Mouse (Mus musculus) lung, postnatal 25 days (tissue): ENCODE measurements around the gene Zfp706.
A peak's percentile ranks its signal among the peaks of the same experiment; 100 is the strongest.
"Not testable (repeated sequence)": the region's sequence is repeated elsewhere in the genome, so short reads cannot be mapped to it uniquely, and the experiment has no call there.

ENCODE experiments used
- DNase-seq: peaks from one replicate; pipeline ENCODE4 v3.0.0; 2022; ENCODE audit warnings: low spot score

The Zfp706 gene

DNA sequence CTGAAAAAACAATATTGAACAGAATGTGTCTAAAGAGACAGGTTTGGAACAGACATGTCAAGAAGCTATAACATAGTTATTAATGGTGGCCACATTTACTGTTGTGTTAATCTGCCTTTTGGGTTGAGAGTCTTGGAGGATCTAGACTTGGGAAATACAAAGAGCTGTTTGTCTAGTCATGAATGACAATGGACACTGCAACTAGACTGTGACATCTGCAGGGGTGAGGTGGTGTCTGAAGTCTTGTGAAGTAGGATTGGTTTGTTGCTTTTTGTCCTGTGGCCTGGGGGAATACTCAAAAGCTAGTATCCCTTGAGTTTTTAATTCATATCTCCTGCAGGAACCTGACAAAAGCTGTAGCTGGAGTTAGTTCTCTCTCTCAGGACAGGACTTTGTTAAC is 973 bp upstream of the Zfp706 start:
- DNase-seq, result no peak

DNA sequence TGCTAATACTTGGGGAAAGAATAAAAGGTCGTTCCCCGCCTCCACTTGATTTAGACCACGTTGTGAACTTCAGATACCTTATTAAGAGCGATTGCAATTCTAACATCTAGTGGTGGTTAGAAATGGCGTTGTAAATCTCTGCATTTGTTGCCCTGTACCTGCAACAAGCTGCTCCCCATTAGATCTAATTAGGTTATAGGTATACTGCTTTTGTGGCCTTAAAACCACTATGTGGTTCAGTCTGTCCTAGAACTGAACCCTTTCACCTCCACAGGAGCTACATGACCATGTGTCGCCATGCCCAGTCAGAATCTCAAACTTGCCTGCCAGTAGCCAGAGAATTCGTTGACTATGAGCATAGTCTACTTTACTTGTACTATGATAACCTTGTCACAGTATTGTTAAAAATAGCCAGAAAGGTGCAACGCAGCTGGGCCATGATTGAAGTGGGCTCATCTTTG is 416 bp upstream of the Zfp706 start:
- DNase-seq, result no peak

DNA sequence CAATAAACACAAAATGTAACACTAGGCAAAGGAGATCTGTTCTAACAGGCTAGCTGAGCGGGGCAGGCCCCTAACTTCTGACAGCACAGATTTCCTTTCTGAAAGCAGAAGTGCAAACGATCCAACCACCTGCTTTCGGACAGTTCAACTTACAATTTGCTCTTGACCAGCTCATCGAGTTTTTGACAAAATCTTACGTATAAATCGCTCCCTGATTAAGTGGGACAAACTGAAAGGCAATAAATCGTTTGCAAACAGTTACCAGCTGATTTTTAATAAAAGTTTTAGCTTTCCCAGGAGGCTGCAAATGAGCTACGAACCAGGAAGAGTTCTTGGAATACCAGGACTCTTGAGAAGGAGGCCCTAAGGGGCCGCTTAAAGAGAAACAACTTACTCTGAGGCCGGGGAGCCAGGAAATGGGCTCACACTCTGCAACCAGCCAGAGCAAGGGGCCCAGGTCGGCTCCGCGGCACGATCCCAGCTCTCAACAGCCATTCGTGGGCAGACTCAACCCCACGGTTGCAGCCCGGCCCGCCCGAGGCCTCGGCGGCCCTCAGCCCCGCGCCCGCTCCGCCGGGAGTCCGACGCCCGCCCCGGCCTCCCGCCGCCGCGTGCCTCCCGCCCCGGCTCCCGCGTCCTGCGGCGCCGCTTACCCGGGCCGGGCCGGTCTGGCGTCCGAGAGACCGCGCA is 953 bp downstream of the Zfp706 start:
- DNase-seq, result peak; percentile 63

DNA sequence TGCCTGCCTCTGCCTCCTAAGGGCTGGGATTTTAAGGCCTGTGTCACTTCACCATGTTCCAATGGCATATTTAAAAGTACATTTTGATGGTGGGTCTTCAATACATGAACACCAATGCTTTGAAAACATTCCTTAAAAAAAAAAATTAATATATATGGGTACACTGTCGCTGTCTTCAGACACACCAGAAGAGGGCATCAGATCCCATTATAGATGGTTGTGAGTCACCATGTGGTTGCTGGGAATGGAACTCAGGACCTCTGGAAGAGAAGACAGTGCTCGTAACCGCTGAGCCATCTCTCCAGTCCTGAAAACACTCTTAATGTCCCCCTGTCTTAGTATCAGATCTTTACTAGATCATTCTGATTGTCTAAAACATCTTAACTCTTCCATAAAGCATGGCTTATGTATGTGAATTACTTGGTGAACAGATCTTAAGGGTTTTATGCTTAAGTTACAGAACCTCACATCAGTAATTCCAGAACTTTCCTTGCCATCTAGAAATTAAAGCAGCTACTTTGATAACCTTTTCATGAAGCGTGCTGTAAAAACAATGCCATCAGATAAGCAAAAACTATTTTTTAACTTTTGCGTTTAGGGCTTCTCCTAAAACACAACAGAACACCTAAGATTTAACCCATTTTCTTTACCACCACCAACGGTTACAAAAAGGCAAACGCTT is 1.6 kb downstream of the Zfp706 start:
- DNase-seq, result no peak

DNA sequence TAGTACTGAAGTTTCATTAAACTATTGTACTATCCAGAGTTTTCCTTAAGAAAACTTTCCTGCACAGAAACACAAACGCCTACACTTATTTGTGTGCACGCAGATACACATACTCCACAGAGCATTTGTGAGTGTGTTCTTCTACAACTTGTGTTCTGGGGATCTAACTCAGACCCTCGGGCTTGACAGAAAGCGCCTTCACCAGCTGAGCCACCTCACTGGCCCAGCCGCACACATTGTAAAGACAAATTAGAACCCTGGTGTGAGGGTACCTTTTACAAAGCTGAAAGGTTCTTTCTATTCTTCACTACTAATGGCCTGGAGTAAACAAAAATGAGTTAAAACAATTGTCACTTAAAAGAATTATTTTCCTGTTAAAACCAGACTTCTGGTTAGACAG is 2.7 kb downstream of the Zfp706 start:
- DNase-seq, result no peak

DNA sequence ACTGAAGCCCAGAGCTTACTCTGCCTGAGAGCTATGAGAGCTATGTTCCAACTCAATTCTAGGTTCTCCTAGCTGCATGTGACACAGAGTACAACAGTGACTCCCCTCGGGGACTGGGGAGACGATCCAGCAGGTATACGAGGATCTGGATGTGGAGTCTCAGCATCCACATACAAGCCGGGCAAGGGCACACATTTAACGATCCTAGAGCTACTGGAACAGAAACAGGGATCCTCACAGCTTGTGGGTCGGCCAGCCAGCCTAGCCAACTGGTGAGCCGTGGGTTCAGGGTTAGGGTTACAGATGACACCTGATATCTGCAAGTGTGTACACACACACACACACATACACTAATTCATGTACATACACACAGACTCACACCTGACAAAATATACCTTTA is 5.3 kb downstream of the Zfp706 start:
- DNase-seq, result no peak

DNA sequence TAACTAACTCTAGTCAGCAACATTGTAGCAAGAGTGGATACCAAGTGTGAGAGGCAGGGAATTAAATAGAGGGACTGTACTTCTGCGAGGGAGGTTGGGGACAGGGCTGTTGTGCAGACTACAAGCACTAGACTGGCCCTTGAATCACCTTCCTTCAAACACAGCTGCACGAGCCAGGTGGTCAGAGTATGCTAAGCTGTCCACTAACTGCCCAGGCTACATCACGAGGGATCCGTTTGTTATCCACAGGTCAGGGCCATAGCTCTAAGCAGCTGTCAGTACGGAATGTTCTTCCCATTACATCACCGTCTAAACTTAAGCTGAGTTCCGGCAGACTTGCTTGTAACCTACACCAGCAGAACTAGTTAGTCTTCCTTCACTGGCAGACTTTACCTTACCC is 8.0 kb downstream of the Zfp706 start:
- DNase-seq, result not testable (repeated sequence)

DNA sequence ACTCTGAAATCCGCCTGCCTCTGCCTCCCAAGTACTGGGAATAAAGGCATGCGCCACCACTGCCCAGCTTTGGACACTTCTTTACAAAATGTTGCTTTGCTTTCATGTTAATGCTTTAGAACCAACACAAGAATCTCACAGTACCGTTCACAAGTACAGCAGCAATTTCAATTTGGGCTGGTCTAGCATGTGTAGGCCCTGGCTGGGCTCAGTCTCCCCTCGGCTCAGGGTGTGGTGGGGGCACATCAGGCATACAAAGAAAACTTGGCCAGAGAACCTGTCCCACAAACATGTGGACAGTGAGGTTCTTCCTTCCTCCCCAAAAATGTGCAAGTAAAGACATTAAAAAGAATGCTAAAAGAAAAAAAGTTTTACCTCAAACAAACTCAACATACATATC is 12.4 kb downstream of the Zfp706 start:
- no peak for DNase-seq

DNA sequence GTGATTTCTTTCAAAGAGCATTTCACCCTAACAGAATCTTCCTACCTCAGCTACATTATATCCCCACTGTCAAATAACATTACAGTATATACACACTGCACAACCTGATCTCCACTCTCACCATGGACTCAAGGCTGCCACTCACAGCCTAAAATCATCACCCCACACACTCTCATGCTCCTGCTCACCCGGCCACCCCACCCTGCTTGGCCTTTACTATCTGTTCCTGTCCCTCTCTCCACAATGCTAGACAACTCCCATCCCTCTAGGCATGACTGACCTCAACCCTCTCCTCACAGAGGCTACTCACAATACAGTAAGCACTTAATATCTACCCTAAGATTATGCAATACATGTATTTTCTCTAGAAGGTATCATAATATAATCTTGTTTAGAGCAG is 12.9 kb downstream of the Zfp706 start:
- DNase-seq, result no peak

DNA sequence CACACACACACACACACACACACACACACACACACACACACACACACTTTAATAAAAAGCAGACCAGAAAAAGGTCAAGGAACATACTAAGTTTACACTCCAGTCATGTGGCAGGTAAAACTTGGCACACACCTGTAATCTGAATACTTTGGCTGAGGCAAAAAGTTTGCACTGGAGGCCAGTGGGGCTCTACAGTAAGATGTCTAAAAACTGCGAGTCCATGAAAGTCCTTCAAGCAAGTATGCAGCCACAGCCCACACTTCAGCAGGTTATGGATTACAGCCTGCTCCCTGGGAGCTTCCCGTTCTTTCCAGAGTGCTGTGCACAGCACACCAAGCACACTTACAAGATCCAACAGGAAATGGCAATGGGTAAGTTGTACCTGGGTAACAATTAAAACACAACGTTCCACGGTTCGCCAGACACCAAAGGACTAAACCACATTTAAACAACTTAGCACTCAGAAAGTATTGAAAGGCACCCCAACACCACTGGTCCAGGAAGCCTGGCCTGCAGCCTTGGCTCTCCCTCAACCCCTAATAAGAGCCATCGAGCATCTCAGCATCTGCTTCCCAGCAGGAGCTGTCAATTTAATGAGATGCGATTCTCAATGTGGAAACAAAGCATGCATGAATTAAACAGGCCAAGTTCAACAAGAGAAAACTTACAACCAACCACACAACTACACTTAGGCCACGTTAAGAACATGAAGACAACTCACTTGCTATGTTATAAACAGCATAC is 14.0 kb downstream of the Zfp706 start:
- DNase-seq, result peak; percentile 76

DNA sequence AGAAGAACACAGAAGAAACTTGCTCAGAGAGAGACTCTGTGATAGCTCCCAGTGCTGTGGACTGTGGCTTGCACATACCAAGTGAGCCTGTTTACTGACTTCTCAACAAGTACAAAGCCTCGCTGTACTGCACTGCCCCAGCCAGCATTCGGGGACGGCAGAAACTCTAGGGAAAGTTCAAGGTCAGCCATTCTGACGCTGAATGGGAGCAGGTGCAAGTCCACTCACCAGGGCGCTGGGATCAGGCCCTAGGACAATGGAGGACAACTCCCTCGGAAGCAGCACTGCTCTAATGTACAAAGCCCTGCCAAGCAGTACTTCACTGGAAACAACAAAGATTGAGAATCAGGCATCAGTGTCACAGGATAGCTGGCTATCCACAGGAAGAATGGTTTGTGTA is 16.2 kb downstream of the Zfp706 start:
- no peak for DNase-seq

DNA sequence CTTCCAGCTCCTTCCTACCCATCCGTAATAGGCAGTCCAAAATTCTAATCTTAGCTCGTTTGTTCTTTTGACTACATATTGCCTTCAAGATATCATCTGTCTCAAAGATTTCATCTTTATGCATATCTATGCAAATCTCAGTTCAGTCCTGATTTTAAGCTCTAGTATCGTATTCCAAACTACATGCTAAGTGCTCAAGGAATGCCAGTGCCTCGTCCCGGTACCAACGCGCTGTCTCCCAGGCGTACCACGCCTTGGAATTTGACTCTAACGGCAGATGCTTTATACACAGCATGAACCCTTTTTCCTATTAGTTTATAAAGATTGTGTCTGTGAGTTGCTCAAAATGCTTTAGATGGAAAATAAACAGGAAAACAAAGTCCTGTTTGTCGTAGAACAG is 17.7 kb downstream of the Zfp706 start:
- no peak for DNase-seq

DNA sequence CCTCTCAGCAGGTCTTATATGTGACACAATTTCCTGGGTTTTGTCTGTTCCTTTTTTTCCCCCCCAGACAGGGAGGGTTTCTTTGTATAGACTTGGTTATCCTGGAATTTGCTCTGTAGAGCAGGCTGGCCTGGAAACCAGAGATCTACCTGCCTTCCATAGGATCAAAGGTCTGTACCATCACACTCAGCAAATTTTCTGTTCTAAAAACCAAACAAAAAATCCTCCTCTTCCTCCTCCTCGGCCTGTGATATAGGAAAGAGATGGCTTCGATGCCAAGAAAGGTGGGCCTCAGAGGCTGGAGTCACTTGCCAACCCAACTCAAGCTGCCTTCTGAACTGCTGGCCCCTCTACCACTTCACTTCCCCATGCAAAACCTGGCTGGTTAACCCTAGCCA is 18.9 kb downstream of the Zfp706 start:
- DNase-seq, result no peak

DNA sequence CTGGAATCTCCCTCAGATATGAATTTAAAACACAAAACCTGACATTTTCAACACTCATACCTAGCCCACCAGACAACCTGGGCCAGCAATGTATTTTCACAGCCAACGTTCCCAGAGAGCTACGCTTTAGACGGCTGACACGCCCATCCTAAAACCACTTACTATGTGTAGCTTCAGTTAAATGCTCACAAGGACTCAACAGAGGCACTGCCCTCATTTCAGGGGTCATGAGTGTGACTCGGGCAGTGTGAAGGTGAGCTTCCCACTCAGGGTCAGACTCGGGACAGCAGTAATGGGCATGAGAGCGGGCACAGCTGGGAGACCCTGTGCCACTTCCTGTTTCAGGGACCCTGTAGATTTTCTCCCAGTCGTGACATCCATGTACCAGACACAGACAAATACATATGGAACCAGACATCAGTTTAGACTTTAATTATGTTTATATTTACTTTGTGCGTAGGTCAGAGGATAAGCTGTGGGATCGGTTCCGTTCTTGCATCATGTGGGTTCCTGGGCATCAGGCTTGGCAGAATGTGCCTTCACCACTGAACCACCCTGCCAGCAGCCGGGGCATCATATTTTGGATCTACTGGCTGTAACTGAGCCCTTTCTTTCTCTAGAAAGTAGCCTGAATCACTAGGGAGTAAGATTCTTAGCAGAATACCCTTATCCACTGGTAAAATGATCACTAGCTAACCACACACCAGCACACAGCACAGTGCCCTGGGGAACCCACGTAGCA is 19.4 kb downstream of the Zfp706 start:
- DNase-seq, result no peak

DNA sequence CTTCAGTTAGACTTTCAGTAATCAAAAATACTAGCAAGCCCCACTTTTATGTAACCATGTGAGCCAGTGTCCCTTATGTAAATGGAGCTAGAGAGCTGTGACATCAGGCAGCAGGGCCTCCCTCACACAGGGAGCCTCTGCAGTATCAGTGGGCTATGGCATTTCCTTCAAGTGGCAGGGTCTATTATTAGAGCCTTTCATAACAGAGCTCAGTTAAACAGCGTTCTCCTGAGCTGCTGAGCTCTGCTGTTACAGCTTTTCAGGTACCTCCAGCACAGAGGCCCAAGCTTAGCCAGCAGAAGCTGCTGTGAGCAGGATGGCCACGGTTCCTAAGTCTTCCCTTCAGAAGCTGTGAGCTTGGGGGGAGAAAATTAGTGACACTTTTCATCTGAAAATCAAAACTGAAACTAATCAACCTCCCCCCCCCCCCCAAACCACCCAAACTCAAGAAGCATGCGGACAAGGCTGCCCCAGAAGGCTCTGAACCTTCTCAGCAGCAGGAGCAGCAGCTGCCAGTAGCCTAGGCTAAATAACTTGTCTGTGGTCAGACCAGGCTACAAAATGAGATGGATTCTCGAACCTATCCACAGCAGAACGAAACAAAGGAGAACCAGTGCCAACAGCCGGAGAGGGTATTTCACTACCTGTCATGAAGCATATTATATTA is 20.2 kb downstream of the Zfp706 start:
- peak; percentile 43 for DNase-seq

DNA sequence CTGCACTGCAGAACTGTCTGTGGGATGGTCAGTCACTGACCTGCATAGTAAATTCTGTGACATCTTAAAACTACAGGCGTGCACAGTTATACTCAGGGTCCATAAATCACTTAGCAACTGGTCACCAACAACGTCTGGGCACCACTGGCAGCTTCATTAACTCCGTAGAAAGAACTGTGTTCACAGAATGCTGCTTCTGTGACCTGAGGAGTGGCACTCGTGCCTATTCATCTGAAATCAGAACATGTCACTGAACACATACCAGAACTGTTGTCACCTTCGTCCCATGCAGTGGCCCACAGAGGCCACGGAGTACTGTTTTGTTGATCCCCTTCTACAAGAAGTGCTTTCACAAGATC is 22.0 kb downstream of the Zfp706 start:
- DNase-seq, result no peak

DNA sequence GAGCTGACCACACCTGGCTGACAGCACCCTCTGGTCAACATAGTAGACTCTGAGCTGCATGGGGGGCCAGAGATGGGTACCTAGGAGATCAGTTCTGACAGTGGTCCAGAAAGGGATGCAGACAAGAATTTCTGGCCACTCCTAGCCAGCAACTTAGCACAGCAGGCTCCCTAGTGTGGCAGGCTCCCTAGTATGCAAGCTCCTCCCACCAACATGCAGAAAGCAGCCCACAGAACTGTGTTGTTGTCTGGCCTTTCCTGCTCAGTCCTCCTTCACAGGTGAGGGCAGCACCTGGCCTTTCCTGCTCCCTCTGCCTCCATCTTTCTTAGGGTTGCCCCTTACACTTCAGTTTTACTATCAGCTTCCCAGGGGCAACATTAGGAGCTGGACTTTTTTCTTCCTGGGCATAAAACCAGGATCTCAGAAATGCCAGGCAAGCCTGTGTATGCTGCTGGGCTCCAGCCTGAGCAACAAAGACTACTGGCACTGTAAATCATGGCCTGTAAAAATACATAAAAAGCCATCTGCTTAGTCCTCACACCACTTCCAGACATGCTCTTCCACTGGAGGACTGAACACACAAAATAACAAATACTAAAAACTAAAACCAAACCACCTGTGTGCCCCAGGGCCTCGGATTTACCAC is 22.5 kb downstream of the Zfp706 start:
- DNase-seq, result no peak

DNA sequence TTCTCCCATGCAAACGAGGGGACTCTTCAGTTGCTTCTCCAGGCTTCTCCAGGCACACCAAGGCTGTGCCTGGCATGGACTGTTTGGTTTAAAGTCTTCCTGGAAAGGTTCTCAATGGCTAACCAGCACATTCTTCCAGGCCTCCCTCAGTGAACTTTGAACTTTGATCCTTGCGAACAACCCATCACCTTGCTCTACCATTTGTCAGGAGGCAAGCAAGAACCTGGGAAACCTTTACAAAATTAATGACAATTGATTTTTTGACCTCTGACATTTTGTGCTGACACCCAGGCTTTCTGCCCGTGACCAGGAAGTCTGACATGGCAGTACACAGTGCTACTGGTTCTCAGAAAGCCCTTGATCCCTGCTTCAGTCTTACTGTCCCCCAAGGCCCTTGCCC is 24.1 kb downstream of the Zfp706 start:
- DNase-seq, result no peak

DNA sequence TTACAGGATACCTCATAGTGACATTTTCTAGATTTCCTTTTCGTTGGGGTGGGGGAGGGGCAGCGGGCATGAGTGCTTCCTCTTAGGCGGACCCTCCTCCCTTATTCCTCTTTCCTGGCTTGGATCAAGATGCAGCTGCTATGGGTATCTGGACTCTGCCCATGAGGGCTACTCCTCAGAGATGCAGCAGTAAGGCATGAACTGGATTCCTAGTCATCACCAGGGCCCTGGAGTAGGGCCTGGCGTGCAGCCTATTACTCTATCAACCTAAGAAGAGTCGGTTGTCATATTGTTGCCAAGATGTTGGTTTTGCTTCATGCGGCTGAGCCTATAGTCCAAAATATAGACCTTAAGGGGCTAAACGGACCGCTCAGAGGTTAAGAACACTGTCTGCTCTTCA is 27.3 kb downstream of the Zfp706 start:
- DNase-seq, result no peak

DNA sequence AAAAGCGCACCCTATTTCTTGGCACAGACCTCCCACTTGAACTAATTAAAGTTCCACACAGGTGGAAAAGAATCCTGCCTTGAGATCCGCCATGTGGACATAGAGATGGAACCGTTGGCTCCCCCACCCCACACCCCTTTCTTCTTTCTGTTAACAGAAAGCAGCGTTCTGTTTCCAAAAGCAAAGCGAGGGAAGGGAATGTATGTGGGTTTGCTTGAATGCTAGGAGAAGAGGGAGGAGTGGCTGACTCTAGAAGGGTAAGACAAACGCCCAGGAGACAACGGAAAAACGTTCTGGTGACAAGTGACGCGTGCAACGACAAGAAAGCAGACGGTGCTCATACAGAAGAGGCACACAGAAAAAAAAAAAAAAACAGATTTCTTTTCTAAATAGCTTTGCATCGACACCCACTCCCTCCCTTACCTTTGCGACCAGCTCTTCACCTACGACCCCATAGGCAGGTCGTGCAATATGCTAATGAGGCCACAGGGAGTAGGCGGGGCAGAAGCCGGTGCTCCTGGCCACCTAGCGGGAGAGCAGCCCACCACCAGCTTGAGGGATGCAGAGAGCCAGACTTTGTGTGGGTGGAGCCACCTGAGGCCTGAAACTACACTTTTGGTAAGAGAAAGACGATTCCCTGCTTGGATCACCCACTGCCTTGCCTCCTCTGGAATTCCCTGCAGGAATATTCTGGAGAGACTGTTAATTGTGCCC is 27.9 kb downstream of the Zfp706 start:
- peak; percentile 41 for DNase-seq

DNA sequence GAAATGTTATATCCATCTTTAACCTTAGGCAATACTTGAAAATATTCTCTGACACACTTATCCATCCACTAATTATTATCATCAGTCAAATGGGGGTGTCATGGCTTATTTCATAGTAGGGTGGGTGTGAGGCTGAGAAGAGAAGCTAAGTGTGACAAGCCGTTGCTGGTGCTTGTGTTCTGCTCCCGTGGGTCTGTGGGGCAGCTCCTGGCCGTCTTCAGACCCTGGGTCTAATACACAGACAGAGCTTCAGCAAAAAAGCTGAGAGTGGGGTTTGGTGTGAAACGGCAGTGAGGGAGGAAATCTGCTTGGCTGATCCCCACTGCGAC is 28.4 kb downstream of the Zfp706 start:
- no peak for DNase-seq
